Mouse (Mus musculus): Measurements from ENCODE around the gene Fra10ac1.
A peak's percentile ranks its signal among the peaks of the same experiment; 100 is the strongest.

DNA sequence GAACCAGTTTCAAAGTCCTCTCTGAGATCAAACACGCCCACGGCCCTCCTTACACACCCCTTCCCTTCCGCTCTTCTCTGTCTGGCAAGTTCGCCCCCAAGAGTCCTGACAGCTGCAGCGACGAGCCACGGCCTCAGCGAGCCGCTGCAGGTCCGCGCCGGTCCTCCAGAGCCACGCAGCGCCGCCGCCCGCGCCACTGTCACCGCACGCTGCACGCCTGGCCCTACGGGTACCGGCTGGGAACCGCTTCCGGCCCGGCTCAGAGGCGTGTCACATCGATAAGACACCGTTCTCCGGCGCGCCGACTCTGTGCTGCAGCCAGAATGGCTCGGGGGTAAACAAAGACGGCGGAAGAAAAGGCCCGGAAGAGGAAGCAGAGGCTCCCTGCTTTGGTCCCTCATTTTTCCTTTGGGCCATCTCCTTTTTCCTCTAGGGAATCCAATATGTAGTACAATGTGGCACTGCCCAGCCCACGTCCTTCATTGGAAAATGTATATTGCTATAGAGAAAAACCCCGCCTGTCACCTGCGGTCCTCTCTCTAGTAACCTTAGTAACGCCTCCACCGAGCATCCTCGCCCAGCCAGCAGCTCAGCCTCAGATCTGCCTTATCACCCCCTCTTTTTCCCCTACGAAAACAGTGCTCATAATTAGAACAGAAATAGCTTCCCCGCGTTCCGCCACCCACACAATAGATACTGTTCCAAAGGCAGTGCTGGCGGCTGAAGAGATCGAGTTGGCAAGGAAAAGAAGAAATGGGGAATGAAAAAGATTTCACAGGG lies at the start of gene Fra10ac1:
- TF ChIP-seq POLR2A (IDR thresholded peaks at IDR 0.05; ENCODE audit: control insufficient read depth, low read depth, low read length) (peak; percentile 65), CTCF (IDR thresholded peaks at IDR 0.05; ENCODE audit: control insufficient read depth, insufficient read depth, insufficient replicate concordance, low read depth, low read length) (0 out of 2 replicates have a peak, but pooled peaks have one; percentile 11)
